Mouse (Mus musculus): ENCODE measurements around the gene Speer4f2. TPM values are rescaled to one million over a fixed set of nuclear protein-coding genes. Genes with fewer than 3 reads are reported as not detected.

Gene Speer4f2
- polyA plus RNA-seq, 1 experiment, result not detected

DNA sequence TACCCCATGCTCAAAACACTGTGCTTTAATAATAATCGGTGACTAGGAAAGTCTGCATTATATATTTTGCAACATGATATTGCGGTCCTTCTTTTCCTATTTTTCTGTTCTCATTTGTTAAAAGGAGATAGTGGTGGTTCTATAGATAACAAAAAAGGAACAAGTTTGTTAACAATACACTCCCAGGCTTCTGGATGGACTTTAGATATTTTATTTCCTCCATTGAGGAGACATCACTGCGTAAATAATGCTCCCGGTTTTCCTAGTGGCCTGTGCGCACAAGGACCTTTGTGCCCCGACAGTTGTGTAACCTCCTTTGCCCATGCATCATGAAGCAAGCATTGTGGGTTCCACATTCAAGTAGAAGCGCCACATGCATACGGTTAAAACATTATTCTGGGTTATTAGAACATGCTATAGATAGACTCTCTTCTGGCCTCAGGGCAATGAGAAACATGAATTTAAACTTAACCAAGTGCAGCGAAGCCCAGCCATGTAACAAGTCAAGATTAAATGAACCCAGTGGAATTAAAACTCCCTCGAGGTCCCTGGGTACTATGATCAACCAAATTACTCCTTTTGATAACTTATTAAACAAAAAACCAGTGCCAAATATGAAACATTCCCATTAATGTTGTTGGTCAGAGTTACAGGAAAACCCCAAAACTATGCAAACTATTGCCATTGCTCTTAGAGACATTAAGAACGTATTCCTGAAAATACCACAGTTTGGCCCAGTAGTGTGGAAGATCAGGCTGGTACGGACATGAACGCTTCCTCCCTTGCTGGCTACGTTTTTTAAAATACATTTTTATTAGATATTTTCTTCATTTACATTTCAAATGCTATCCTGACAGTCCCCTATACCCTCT lies 28.5 kb downstream of the Speer4f2 start:
- 86% methylated on average over 14 of the region's 14 CpGs for WGBS
- H3K4me1 ChIP-seq (ENCODE audit: control insufficient read depth, insufficient read depth, low read length), result no peaks in the 10 kb centered on the region
- no peak for DNase-seq
- H3K27ac ChIP-seq (ENCODE audit: insufficient read depth, low read length), result no peak overlapping the region
- no peak overlapping the region for H3K4me3 ChIP-seq (replicated peaks; ENCODE audit: insufficient read depth, low read depth, low read length)
- H3K27me3 ChIP-seq (ENCODE audit: control insufficient read depth, insufficient read depth, low read length), result no peaks in the 10 kb centered on the region
- TF ChIP-seq CTCF (IDR thresholded peaks at IDR 0.05; ENCODE audit: borderline replicate concordance, insufficient read depth, low read depth, low read length) (no peak), POLR2A (IDR thresholded peaks at IDR 0.05; ENCODE audit: borderline replicate concordance, insufficient read depth, low read length) (no peak)

DNA sequence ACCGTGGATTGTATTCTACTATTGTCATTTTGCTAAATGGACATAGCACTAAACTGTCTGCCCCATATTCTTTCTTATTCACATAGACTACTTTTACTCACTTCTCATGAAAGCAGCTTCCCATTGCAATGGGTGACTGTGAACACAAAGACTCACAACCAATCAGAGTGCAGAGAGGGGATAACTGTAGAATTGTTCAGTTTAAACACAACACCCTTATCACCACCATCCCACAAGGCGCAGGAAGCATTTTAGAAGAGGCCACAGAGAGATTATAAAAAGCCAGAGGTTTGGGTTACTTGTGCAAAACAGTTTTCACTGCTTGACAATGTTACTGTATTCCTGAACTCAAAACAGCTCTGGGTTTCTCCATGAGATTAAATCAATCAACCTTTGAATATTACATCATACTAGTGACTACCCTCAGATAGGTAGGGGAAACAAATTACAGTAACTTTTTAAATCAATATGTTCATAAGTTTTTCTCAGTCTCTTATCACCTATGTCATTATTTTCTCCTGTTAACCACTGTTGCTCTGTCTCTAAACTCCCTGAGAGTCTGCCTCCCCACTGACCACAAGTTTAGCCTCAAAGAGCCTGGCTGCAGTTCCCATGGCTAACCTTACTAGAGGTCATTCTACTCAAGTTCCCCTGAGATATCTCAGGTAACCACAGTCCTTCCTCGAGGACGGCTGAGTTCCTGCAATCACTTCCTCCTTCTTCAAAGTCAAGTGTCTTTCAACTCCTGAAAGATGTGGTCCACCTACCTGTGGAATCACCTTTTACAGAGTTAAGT lies 29.5 kb downstream of the Speer4f2 start:
- TF ChIP-seq CTCF (IDR thresholded peaks at IDR 0.05; ENCODE audit: borderline replicate concordance, insufficient read depth, low read depth, low read length) (no peak), POLR2A (IDR thresholded peaks at IDR 0.05; ENCODE audit: borderline replicate concordance, insufficient read depth, low read length) (no peak)
- 87% methylated on average over 4 of the region's 4 CpGs for WGBS
- no peak overlapping the region for H3K4me3 ChIP-seq (replicated peaks; ENCODE audit: insufficient read depth, low read depth, low read length)
- H3K4me1 ChIP-seq (ENCODE audit: control insufficient read depth, insufficient read depth, low read length), result no peaks in the 10 kb centered on the region
- DNase-seq, result no peak
- H3K27me3 ChIP-seq (ENCODE audit: control insufficient read depth, insufficient read depth, low read length), result no peaks in the 10 kb centered on the region
- no peak overlapping the region for H3K27ac ChIP-seq (ENCODE audit: insufficient read depth, low read length)

DNA sequence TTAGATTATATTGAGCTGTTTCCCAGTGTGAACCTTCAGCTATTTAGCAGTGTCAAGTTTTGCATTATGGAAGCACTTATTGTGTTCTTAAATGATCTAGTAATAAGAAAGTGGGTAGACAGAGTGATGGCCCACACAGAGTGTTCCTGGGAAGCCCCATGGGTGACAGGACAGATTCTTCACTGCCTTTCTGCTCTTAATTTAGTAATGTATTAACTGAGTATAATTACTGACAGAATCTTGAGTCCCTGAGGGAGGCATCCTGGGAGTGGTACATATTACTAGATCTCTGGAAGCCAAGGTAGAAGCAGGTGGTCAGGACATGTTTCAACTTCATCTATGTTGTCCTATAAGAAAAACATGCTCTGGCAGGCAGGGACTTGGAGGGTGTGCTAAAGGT lies 30.6 kb downstream of the Speer4f2 start:
- Histone ChIP-seq H3K4me3 (replicated peaks; ENCODE audit: insufficient read depth, low read depth, low read length) (no peak overlapping the region), H3K27ac (ENCODE audit: insufficient read depth, low read length) (no peak overlapping the region), H3K4me1 (ENCODE audit: control insufficient read depth, insufficient read depth, low read length) (no peaks in the 10 kb centered on the region), H3K27me3 (ENCODE audit: control insufficient read depth, insufficient read depth, low read length) (no peaks in the 10 kb centered on the region)
- TF ChIP-seq POLR2A (IDR thresholded peaks at IDR 0.05; ENCODE audit: borderline replicate concordance, insufficient read depth, low read length) (no peak), CTCF (IDR thresholded peaks at IDR 0.05; ENCODE audit: borderline replicate concordance, insufficient read depth, low read depth, low read length) (no peak)
- DNase-seq, result no peak

DNA sequence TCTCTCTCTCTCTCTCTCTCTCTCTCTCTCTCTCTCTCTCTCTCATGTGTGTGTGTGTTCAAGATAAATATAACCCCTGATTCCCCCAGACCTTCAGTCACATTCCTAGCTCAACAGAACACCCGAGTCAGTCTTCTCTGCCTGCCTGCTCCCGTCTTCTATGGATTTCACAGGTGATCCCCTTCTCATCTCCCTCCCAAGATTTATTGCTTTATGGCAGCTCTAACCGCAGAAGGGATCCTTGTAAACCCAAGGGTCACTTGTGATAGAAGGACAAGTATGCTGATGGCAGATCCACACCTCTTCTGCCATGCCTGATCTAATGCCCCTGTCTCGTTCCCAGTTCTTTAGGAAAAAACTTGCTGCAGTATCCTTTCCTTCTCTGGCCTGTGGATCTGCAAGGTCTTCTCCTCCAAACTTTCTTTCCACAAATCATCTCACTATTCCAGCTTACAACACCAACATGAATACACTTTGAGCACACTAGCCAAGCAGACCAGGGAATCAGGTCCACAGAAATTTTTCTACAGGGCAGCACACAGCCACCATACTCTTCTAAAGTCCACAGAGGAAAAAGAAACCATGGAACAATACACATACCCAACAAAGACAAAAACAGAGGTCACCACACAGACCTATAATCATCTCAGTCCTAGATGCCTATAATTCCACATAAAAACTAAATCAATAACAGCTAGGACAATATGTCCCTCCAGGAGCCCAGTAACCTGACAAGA lies 36.1 kb downstream of the Speer4f2 start:
- Histone ChIP-seq H3K4me1 (ENCODE audit: control insufficient read depth, insufficient read depth, low read length) (no peaks in the 10 kb centered on the region), H3K27ac (ENCODE audit: insufficient read depth, low read length) (no peak overlapping the region), H3K27me3 (ENCODE audit: control insufficient read depth, insufficient read depth, low read length) (no peaks in the 10 kb centered on the region), H3K4me3 (replicated peaks; ENCODE audit: insufficient read depth, low read depth, low read length) (no peak overlapping the region)
- no peak for DNase-seq
- TF ChIP-seq CTCF (IDR thresholded peaks at IDR 0.05; ENCODE audit: borderline replicate concordance, insufficient read depth, low read depth, low read length) (no peak), POLR2A (IDR thresholded peaks at IDR 0.05; ENCODE audit: borderline replicate concordance, insufficient read depth, low read length) (no peak)
- 93% methylated on average over 4 of the region's 4 CpGs for WGBS

DNA sequence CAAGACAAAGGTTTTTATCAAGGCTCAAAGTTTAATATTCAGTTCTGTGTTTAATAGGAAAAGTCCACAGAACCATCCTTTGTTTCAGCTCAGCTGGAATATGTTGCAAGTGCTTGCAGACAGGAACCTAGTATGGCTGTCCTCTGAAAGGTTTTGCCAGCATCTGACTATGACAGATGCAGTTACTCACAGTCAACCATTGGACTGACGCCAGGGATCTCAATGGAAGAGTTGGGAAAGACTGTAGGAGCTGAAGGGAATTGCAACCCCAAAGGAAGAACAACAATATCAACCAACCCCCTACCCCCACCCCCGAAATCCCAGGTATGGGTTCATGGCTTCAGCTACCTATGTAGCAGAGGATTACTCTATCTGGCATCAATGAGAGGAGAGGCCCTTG lies 44.2 kb downstream of the Speer4f2 start:
- 75% methylated on average over 2 of the region's 2 CpGs for WGBS
- TF ChIP-seq POLR2A (IDR thresholded peaks at IDR 0.05; ENCODE audit: borderline replicate concordance, insufficient read depth, low read length), result no peak
- TF ChIP-seq CTCF (IDR thresholded peaks at IDR 0.05; ENCODE audit: borderline replicate concordance, insufficient read depth, low read depth, low read length), result no peak
- Histone ChIP-seq H3K4me3 (replicated peaks; ENCODE audit: insufficient read depth, low read depth, low read length) (no peak overlapping the region), H3K27me3 (ENCODE audit: control insufficient read depth, insufficient read depth, low read length) (no peaks in the 10 kb centered on the region), H3K27ac (ENCODE audit: insufficient read depth, low read length) (no peak overlapping the region), H3K4me1 (ENCODE audit: control insufficient read depth, insufficient read depth, low read length) (no peaks in the 10 kb centered on the region)
- DNase-seq, result no peak

DNA sequence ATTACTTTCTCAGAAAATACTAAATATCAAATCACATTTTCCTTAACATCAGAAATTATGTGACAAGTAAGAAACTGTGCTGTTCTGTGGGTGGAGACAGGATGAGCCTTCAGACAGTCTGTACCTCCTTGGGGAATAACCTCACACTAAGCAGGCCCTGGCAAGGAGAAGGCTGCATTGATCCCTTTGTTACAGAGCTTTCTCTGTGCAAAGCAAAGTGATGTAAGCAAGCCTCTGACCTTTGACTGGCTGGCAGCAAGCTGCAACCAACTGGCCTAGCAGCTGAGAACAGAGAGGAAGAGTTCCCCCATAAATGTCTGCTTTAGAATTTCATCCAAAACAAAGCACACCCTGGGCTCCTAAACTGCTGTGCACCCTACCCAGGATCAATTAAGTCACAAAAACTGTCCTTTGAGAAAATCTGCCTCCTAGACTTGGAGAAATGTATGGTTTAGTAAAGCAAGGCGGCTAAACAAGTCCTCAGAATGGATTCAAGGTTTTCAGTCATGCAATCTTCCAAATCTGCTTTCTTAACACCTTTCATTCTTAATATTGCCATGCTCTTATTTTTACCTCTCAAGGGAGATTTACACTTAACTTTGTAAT lies 46.3 kb downstream of the Speer4f2 start:
- no peak overlapping the region for H3K4me3 ChIP-seq (replicated peaks; ENCODE audit: insufficient read depth, low read depth, low read length)
- TF ChIP-seq POLR2A (IDR thresholded peaks at IDR 0.05; ENCODE audit: borderline replicate concordance, insufficient read depth, low read length) (no peak), CTCF (IDR thresholded peaks at IDR 0.05; ENCODE audit: borderline replicate concordance, insufficient read depth, low read depth, low read length) (no peak)
- H3K27ac ChIP-seq (ENCODE audit: insufficient read depth, low read length), result no peak overlapping the region
- 76% methylated on average over 1 of the region's 1 CpGs for WGBS
- no peaks in the 10 kb centered on the region for H3K27me3 ChIP-seq (ENCODE audit: control insufficient read depth, insufficient read depth, low read length)
- no peaks in the 10 kb centered on the region for H3K4me1 ChIP-seq (ENCODE audit: control insufficient read depth, insufficient read depth, low read length)
- DNase-seq, result no peak

DNA sequence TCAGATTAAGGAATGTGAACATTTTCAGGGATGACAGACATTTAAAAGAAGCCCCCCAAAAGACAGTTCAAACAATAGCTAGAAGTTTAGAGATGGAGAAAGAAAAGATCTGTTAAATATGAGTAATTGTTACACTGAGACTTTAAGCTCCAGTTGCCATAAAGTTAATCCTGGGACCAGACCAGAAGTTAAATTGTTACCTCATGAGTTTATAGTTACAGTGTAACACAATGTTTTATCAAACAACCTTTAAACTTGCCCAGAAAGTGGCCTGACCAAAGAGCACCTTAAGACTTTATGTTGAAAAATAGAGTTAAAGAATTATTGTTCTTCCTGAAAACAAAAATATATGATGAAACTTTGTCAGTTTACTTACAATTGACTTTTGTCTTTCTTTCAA lies 46.9 kb downstream of the Speer4f2 start:
- TF ChIP-seq POLR2A (IDR thresholded peaks at IDR 0.05; ENCODE audit: borderline replicate concordance, insufficient read depth, low read length) (no peak), CTCF (IDR thresholded peaks at IDR 0.05; ENCODE audit: borderline replicate concordance, insufficient read depth, low read depth, low read length) (no peak)
- no peak for DNase-seq
- no peaks in the 10 kb centered on the region for H3K27me3 ChIP-seq (ENCODE audit: control insufficient read depth, insufficient read depth, low read length)
- H3K4me3 ChIP-seq (replicated peaks; ENCODE audit: insufficient read depth, low read depth, low read length), result no peak overlapping the region
- H3K27ac ChIP-seq (ENCODE audit: insufficient read depth, low read length), result no peak overlapping the region
- H3K4me1 ChIP-seq (ENCODE audit: control insufficient read depth, insufficient read depth, low read length), result no peaks in the 10 kb centered on the region

Measured in cerebellum, adult 2 months (tissue).